In genomic region chr12:78974767-78975166, GRCm38 (mm10) we compare ENCODE assay signal across 22 mouse cellular contexts. TPM values are rescaled to one million over a fixed set of nuclear protein-coding genes. Genes with fewer than 3 reads are reported as not detected.
DNase-seq lines count a peak whose midpoint lies in the region; ATAC-seq and TF ChIP-seq lines count a peak whose summit lies in the region.
"Had no signal": no experiment of that assay in that cellular context is flagged by ENCODE, and none has a peak within 500 bp of the region (broad histone marks: within the 10 kb centered on the region; RNA-seq: fewer than 3 reads in every experiment).

No protein-coding gene starts in this region.

- no peaks in the 10 kb centered on the region for H3K27me3 ChIP-seq in CH12.LX (replicated peaks)
- H3K27me3 ChIP-seq: heart, embryonic 15.5 days; hindbrain, embryonic 15.5 days; midbrain, embryonic 12.5 days had no signal

- peak overlapping the region; percentile 66 for H3K27ac ChIP-seq in CH12.LX (ENCODE audit: insufficient read depth, low read depth)
- H3K27ac ChIP-seq: embryonic facial prominence, embryonic 10.5 days; forebrain, embryonic 10.5 days; heart, embryonic 15.5 days; hindbrain, embryonic 15.5 days; kidney, postnatal 0 days; limb, embryonic 10.5 days; macrophage; midbrain, embryonic 12.5 days; stomach, postnatal 0 days had no signal

- no peak overlapping the region for H3K4me2 ChIP-seq in CH12.LX (ENCODE audit: insufficient read depth, low read depth, poor library complexity, severe bottlenecking)
- H3K4me2 ChIP-seq: heart, embryonic 15.5 days; hindbrain, embryonic 15.5 days; midbrain, embryonic 12.5 days had no signal

- no peaks in the 10 kb centered on the region for H3K9me3 ChIP-seq in CH12.LX (replicated peaks; ENCODE audit: low read length)
- H3K9me3 ChIP-seq: embryonic facial prominence, embryonic 10.5 days; forebrain, embryonic 10.5 days; heart, embryonic 15.5 days; hindbrain, embryonic 15.5 days; limb, embryonic 10.5 days; midbrain, embryonic 12.5 days had no signal

- H3K9ac ChIP-seq in CH12.LX (ENCODE audit: insufficient read depth, low read depth): no peak overlapping the region
- H3K9ac ChIP-seq: forebrain, postnatal 0 days; heart, embryonic 15.5 days; hindbrain, embryonic 15.5 days; midbrain, embryonic 12.5 days had no signal

- no peak for TF ChIP-seq POLR2A in CH12.LX (IDR thresholded peaks at IDR 0.05; ENCODE audit: low read depth, low read length)

- no peak for TF ChIP-seq CTCF in CH12.LX (conservative IDR thresholded peaks at IDR 0.05 in 1 of 2, IDR thresholded peaks at IDR 0.05 in 1 of 2; ENCODE audit: low read depth in 2 of 2, low read length in 2 of 2)

- H3K36me3 ChIP-seq in CH12.LX (replicated peaks in 1 of 2; ENCODE audit: control insufficient read depth in 1 of 2, insufficient read depth in 1 of 2, low read length in 1 of 2): peaks cover 50 to 73% of the 10 kb centered on the region in 2 experiments
- H3K36me3 ChIP-seq: embryonic facial prominence, embryonic 10.5 days; forebrain, embryonic 10.5 days; heart, embryonic 15.5 days; limb, embryonic 10.5 days; midbrain, embryonic 12.5 days had no signal

- in situ Hi-C loops in CH12.LX (cut with MboI; ENCODE audit: low pct_ligation_motif_present, low pct_unique_long_range_greater_than_20kb, low sequenced_read_pairs): loop anchor here (5.0 kb wide), 1 partner anchor 52 kb away; no protein-coding TSS in a partner anchor

- peaks cover 7% of the 10 kb centered on the region; the same call in 1 of the 2 replicates for H3K79me2 ChIP-seq in CH12.LX (replicated peaks; ENCODE audit: control insufficient read depth, extremely low read depth, insufficient read depth, poor library complexity, severe bottlenecking)

- no peak for DNase-seq in CH12.LX (ENCODE audit: extremely low read depth)
- DNase-seq in cerebellum, adult 18-20 months: peak; percentile 83
- DNase-seq in cerebellum, postnatal 14 days: peak; percentile 39 to 62
- DNase-seq in gastrocnemius, postnatal 14 days: peak; percentile 61
- DNase-seq in lung, postnatal 25 days (ENCODE audit: low spot score): no peak
- no peak for DNase-seq in liver
- DNase-seq: adrenal gland, postnatal 36 days; forebrain, postnatal 0 days; heart, postnatal 36 days; kidney, adult 2 months; layer of hippocampus, adult 9-11 months had no signal

- intact Hi-C loops in gastrocnemius, postnatal 14 days (cut with DNase I; ENCODE audit: low total_unique reads): no loop called here

- ATAC-seq in erythroblast, adult 5-6 weeks (replicated peaks; ENCODE audit: low FRiP score, poor library complexity, severe bottlenecking): no peak
- ATAC-seq: CD4-positive, CD25-positive, alpha-beta regulatory T cell, adult 4 months; forebrain, postnatal 0 days had no signal

- no peak overlapping the region for H3K4me3 ChIP-seq in CH12.LX (replicated peaks in 1 of 3; ENCODE audit: low read depth in 2 of 3, low read length in 2 of 3, poor library complexity in 1 of 3)
- H3K4me3 ChIP-seq: embryonic facial prominence, embryonic 10.5 days; forebrain, embryonic 10.5 days; heart, embryonic 15.5 days; hindbrain, embryonic 15.5 days; limb, embryonic 10.5 days; midbrain, embryonic 12.5 days had no signal

- dilution Hi-C loops in CH12.LX (cut with MboI; ENCODE audit: extremely low pct_ligation_motif_present, extremely low pct_unique_long_range_greater_than_20kb, low sequenced_read_pairs): no loop called here

- H3K4me1 ChIP-seq in CH12.LX (ENCODE audit: control insufficient read depth in 1 of 2, insufficient read depth in 2 of 2): peaks cover 19 to 67% of the 10 kb centered on the region in 2 experiments
- H3K4me1 ChIP-seq: heart, embryonic 15.5 days; midbrain, embryonic 12.5 days had no signal

- no peak for TF ChIP-seq EP300 in CH12.LX (IDR thresholded peaks at IDR 0.05; ENCODE audit: low read length)

- no peak for TF ChIP-seq RAD21 in CH12.LX (IDR thresholded peaks at IDR 0.05; ENCODE audit: low read depth, low read length)

TF ChIP-seq in CH12.LX, 34 proteins besides CTCF, POLR2A, EP300 and RAD21:
- TF ChIP-seq CHD1 (IDR thresholded peaks at IDR 0.05; ENCODE audit: low read depth, low read length) (no peak), MAZ (IDR thresholded peaks at IDR 0.05; ENCODE audit: low read depth, low read length) (no peak), ETS1 (conservative IDR thresholded peaks at IDR 0.05; ENCODE audit: low read depth, low read length) (no peak), E2F4 (IDR thresholded peaks at IDR 0.05; ENCODE audit: insufficient replicate concordance, low read depth, low read length) (no peak), SIN3A (IDR thresholded peaks at IDR 0.05; ENCODE audit: low read length) (no peak), JUND (conservative IDR thresholded peaks at IDR 0.05; ENCODE audit: low read depth, low read length) (no peak), NRF1 (IDR thresholded peaks at IDR 0.05; ENCODE audit: low read depth, low read length) (no peak)

RNA-seq across cellular contexts. Expression of gene Tmem229b, which starts 32.7 kb away (rescaled TPM):
- total RNA-seq in CH12.LX (2012; rRNA removed): 41.7 and 45.0 TPM in 2 replicates
- 64.4 and 66.5 TPM in 2 replicates for total RNA-seq in CH12.LX (2014; rRNA removed)
- 125 and 129 TPM in 2 replicates for polyA plus RNA-seq in CH12.LX (2012; ENCODE audit: insufficient read length, low read depth)
- total RNA-seq in gastrocnemius, postnatal 14 days (2021): 10 to 100 TPM; 11.8 to 16.7 TPM
- 7.1 and 9.0 TPM in 2 replicates for total RNA-seq in erythroblast, adult 5-6 weeks (2015; ENCODE audit: low replicate concordance)
- total RNA-seq in erythroblast, adult 5-6 weeks (2017; ENCODE audit: low replicate concordance): 5.4 and 9.5 TPM in 2 replicates

RNA-seq across cellular contexts. Expression of gene Plekhh1, which starts 54.2 kb away (rescaled TPM):
- 0.92 and 1.9 TPM in 2 replicates for total RNA-seq in CH12.LX (2012; rRNA removed)
- 0.27 and 0.31 TPM in 2 replicates for total RNA-seq in CH12.LX (2014; rRNA removed)
- polyA plus RNA-seq in CH12.LX (2012; ENCODE audit: insufficient read length, low read depth): 0.69 and 0.75 TPM in 2 replicates
- total RNA-seq in gastrocnemius, postnatal 14 days (2021): 1 to 10 TPM; 2.2 to 2.5 TPM
- total RNA-seq in erythroblast, adult 5-6 weeks (2015; ENCODE audit: low replicate concordance): not detected in 2 replicates
- not detected in 2 replicates for total RNA-seq in erythroblast, adult 5-6 weeks (2017; ENCODE audit: low replicate concordance)

Comparison
In these comparisons a context has a peak if more than half of its experiments do, and no peak if none do; other contexts are left out.
1. DNase-seq: peak in cerebellum, adult 18-20 months (2 of 2), cerebellum, postnatal 14 days (2 of 2) and gastrocnemius, postnatal 14 days (single experiment); none in CH12.LX (single experiment), lung, postnatal 25 days (single experiment) and liver (single experiment).